Mouse (Mus musculus): ENCODE data around the gene Zfp800. TPM values are rescaled to one million over a fixed set of nuclear protein-coding genes. Genes with fewer than 3 reads are reported as not detected.

Gene Zfp800
- total RNA-seq, 2 experiments from 2014 or later, result 14.8 to 20.2 TPM

GRCm38 (mm10) chr6:28318820-28319573, 78.8 kb downstream of the Zfp800 start:
- no peak for DNase-seq (ENCODE audit: low spot score in 2 of 2)

- no peak for DNase-seq (ENCODE audit: low spot score in 2 of 2)
Measured at GRCm38 (mm10) chr6:28315208-28315607, 82.6 kb downstream of the Zfp800 start.

GRCm38 (mm10) chr6:28312067-28312466, 85.7 kb downstream of the Zfp800 start:
- DNase-seq (ENCODE audit: low spot score in 2 of 2), result no peak

GRCm38 (mm10) chr6:28309692-28310091, 88.1 kb downstream of the Zfp800 start:
- no peak for DNase-seq (ENCODE audit: low spot score in 2 of 2)

GRCm38 (mm10) chr6:28308929-28309328, 88.9 kb downstream of the Zfp800 start:
- DNase-seq (ENCODE audit: low spot score in 2 of 2), result no peak

- no peak for DNase-seq (ENCODE audit: low spot score in 2 of 2)
Measured at GRCm38 (mm10) chr6:28306702-28307101, 91.1 kb downstream of the Zfp800 start.

GRCm38 (mm10) chr6:28296306-28296705, 101.5 kb downstream of the Zfp800 start:
- DNase-seq (ENCODE audit: low spot score in 2 of 2), result no peak

- no peak for DNase-seq (ENCODE audit: low spot score in 2 of 2)
Measured at GRCm38 (mm10) chr6:28295581-28295980, 102.2 kb downstream of the Zfp800 start.

- DNase-seq (ENCODE audit: low spot score in 2 of 2), result no peak
Measured at GRCm38 (mm10) chr6:28292810-28293209, 105.0 kb downstream of the Zfp800 start.

GRCm38 (mm10) chr6:28279886-28280285, 117.9 kb downstream of the Zfp800 start:
- peak; percentile 24 to 66 for DNase-seq (ENCODE audit: low spot score in 2 of 2)

GRCm38 (mm10) chr6:28262198-28262621, 135.6 kb downstream of the Zfp800 start:
- no peak for DNase-seq (ENCODE audit: low spot score in 2 of 2)

- DNase-seq (ENCODE audit: low spot score in 2 of 2), result peak; percentile 85 to 92
Measured at GRCm38 (mm10) chr6:28261307-28262197, 136.3 kb downstream of the Zfp800 start.

- DNase-seq (ENCODE audit: low spot score in 2 of 2), result peak in 1 of 2 experiments; percentile 21
Measured at GRCm38 (mm10) chr6:28260425-28261191, 137.2 kb downstream of the Zfp800 start.

GRCm38 (mm10) chr6:28259750-28260149, 138.1 kb downstream of the Zfp800 start:
- DNase-seq (ENCODE audit: low spot score in 2 of 2), result no peak

- no peak for DNase-seq (ENCODE audit: low spot score in 2 of 2)
Measured at GRCm38 (mm10) chr6:28258440-28258839, 139.4 kb downstream of the Zfp800 start.

- no peak for DNase-seq (ENCODE audit: low spot score in 2 of 2)
Measured at GRCm38 (mm10) chr6:28257772-28258171, 140.0 kb downstream of the Zfp800 start.

GRCm38 (mm10) chr6:28252790-28253189, 145.0 kb downstream of the Zfp800 start:
- DNase-seq (ENCODE audit: low spot score in 2 of 2), result no peak

- DNase-seq (ENCODE audit: low spot score in 2 of 2), result no peak
Measured at GRCm38 (mm10) chr6:28248211-28248610, 149.6 kb downstream of the Zfp800 start.

GRCm38 (mm10) chr6:28232618-28233361, 165.0 kb downstream of the Zfp800 start:
- no peak for DNase-seq (ENCODE audit: low spot score in 2 of 2)

GRCm38 (mm10) chr6:28228085-28228484, 169.7 kb downstream of the Zfp800 start:
- no peak for DNase-seq (ENCODE audit: low spot score in 2 of 2)

- no peak for DNase-seq (ENCODE audit: low spot score in 2 of 2)
Measured at GRCm38 (mm10) chr6:28221017-28221416, 176.8 kb downstream of the Zfp800 start.

All from layer of hippocampus, postnatal 14 days (tissue).